Mouse (Mus musculus): ENCODE measurements around the gene Pld5. TPM values are rescaled to one million over a fixed set of nuclear protein-coding genes. Genes with fewer than 3 reads are reported as not detected.

Pld5 gene
- polyA plus RNA-seq, 2 experiments = 0.53 to 0.65 TPM

DNA sequence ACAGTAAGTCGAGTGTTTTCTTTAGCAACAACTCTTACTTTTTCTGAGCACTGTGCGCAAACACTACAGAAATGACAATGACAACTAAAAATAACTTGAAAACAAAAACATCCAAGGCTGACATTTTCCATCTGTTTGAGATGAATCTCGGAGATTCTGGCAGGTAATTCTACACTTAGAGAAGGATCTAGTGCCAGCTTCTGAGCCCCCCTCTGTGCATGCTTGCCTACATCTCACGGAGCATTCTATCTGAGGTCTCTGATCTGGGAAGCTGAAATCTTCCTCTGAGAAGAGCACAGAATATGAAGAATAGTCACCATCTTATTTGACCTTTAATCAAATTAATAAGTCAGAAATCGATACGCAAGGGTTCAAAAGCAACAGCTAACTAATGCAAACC, 240.4 kb downstream of the Pld5 start:
- Histone ChIP-seq H3K36me3 (ENCODE audit: control insufficient read depth, insufficient read depth, low read length) (no peaks in the 10 kb centered on the region), H3K9me3 (ENCODE audit: control insufficient read depth, low read length) (no peaks in the 10 kb centered on the region), H3K4me3 (replicated peaks; ENCODE audit: low read length) (no peak overlapping the region), H3K4me1 (ENCODE audit: control insufficient read depth, insufficient read depth, low read length) (no peaks in the 10 kb centered on the region), H3K27me3 (ENCODE audit: control insufficient read depth, insufficient read depth, low read length) (no peaks in the 10 kb centered on the region), H3K4me2 (replicated peaks; ENCODE audit: low read depth, low read length, severe bottlenecking) (no peak overlapping the region), H3K27ac (replicated peaks; ENCODE audit: low read depth, low read length) (no peak overlapping the region), H3K9ac (ENCODE audit: low read depth, low read length, severe bottlenecking) (no peak overlapping the region)
- 80% methylated on average over 6 of the region's 6 CpGs for WGBS
- no peak for DNase-seq (ENCODE audit: low spot score)
- ATAC-seq (ENCODE audit: low FRiP score, low read depth) = no peak
- TF ChIP-seq POLR2A (IDR thresholded peaks at IDR 0.05; ENCODE audit: borderline replicate concordance, extremely low read depth, insufficient read depth, insufficient read length) = no peak

DNA sequence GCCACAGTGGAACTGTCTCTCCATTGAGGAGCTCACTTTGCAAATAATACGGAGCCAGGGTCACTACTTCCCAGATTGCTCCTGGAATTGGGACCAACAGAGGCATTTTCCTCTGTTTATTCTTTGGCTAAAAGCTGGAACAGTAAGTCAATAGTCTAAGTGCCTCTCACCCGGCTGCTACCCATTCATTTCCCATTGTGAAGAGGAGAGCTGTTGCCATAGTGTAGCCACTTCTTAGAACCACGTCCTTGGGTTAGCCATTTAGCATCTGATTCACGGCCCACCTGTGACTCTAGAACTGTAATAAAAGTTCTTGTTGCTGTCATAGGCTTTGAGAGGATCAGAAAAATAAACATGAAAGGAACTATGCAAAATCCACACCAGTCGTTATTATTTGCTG, 241.4 kb downstream of the Pld5 start:
- Histone ChIP-seq H3K4me3 (replicated peaks; ENCODE audit: low read length) (no peak overlapping the region), H3K4me1 (ENCODE audit: control insufficient read depth, insufficient read depth, low read length) (no peaks in the 10 kb centered on the region), H3K36me3 (ENCODE audit: control insufficient read depth, insufficient read depth, low read length) (no peaks in the 10 kb centered on the region), H3K27ac (replicated peaks; ENCODE audit: low read depth, low read length) (no peak overlapping the region), H3K4me2 (replicated peaks; ENCODE audit: low read depth, low read length, severe bottlenecking) (no peak overlapping the region), H3K9me3 (ENCODE audit: control insufficient read depth, low read length) (no peaks in the 10 kb centered on the region), H3K27me3 (ENCODE audit: control insufficient read depth, insufficient read depth, low read length) (no peaks in the 10 kb centered on the region), H3K9ac (ENCODE audit: low read depth, low read length, severe bottlenecking) (no peak overlapping the region)
- 80% methylated on average over 5 of the region's 5 CpGs for WGBS
- DNase-seq (ENCODE audit: low spot score) (no peak), ATAC-seq (ENCODE audit: low FRiP score, low read depth) (no peak)
- TF ChIP-seq POLR2A (IDR thresholded peaks at IDR 0.05; ENCODE audit: borderline replicate concordance, extremely low read depth, insufficient read depth, insufficient read length) = no peak

DNA sequence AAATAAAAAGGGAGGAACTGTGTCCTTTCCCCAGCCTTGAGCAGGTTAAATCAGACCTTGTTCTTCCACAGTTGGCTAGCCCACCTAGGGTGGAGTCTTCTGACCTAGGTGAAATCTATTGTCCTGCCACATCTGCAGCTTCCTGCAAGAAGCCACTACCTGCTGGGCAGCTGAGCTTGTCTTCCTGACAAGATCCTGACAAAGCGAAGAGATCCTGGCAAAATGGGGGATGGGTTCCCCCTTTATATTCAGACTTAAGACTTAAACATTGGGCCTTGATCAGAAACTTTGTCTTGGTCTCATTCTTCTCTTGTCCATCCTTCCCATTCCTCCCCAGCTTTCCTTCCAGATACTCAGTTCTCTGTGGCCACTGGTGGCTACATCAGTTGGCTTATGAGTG, 246.0 kb downstream of the Pld5 start:
- no peak overlapping the region for H3K4me3 ChIP-seq (replicated peaks; ENCODE audit: low read length)
- ATAC-seq (ENCODE audit: low FRiP score, low read depth) (no peak), DNase-seq (ENCODE audit: low spot score) (no peak)
- 86% methylated on average over 1 of the region's 1 CpGs for WGBS
- no peak overlapping the region for H3K4me2 ChIP-seq (replicated peaks; ENCODE audit: low read depth, low read length, severe bottlenecking)
- no peak overlapping the region for H3K9ac ChIP-seq (ENCODE audit: low read depth, low read length, severe bottlenecking)
- no peak overlapping the region for H3K27ac ChIP-seq (replicated peaks; ENCODE audit: low read depth, low read length)
- H3K9me3 ChIP-seq (ENCODE audit: control insufficient read depth, low read length) = no peaks in the 10 kb centered on the region
- no peaks in the 10 kb centered on the region for H3K27me3 ChIP-seq (ENCODE audit: control insufficient read depth, insufficient read depth, low read length)
- TF ChIP-seq POLR2A (IDR thresholded peaks at IDR 0.05; ENCODE audit: borderline replicate concordance, extremely low read depth, insufficient read depth, insufficient read length) = no peak
- no peaks in the 10 kb centered on the region for H3K36me3 ChIP-seq (ENCODE audit: control insufficient read depth, insufficient read depth, low read length)
- H3K4me1 ChIP-seq (ENCODE audit: control insufficient read depth, insufficient read depth, low read length) = no peaks in the 10 kb centered on the region

DNA sequence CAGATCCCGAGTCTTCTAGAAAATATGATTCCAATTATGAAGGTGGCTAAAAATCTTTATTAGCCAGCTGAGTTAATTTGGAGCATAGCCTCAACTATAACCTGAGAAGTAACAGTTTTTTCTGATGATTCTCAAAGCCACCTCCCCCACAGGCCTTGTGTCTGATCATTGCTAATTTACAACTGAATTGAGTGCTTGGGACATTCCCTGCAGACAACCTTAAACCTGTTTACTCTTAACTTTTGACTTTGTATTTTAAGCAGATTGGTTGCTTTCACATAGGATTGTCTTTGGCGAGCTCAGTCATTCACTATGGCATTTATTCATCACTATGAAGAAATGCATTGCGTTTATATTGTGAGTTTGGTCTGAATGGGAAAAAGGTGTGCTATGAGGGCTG, 246.7 kb downstream of the Pld5 start:
- Histone ChIP-seq H3K4me1 (ENCODE audit: control insufficient read depth, insufficient read depth, low read length) (no peaks in the 10 kb centered on the region), H3K9ac (ENCODE audit: low read depth, low read length, severe bottlenecking) (no peak overlapping the region), H3K27me3 (ENCODE audit: control insufficient read depth, insufficient read depth, low read length) (no peaks in the 10 kb centered on the region), H3K27ac (replicated peaks; ENCODE audit: low read depth, low read length) (no peak overlapping the region), H3K9me3 (ENCODE audit: control insufficient read depth, low read length) (no peaks in the 10 kb centered on the region), H3K36me3 (ENCODE audit: control insufficient read depth, insufficient read depth, low read length) (no peaks in the 10 kb centered on the region), H3K4me3 (replicated peaks; ENCODE audit: low read length) (no peak overlapping the region), H3K4me2 (replicated peaks; ENCODE audit: low read depth, low read length, severe bottlenecking) (no peak overlapping the region)
- DNase-seq (ENCODE audit: low spot score) = no peak
- WGBS = 55% methylated on average over 3 of the region's 3 CpGs
- ATAC-seq (ENCODE audit: low FRiP score, low read depth) = no peak
- no peak for TF ChIP-seq POLR2A (IDR thresholded peaks at IDR 0.05; ENCODE audit: borderline replicate concordance, extremely low read depth, insufficient read depth, insufficient read length)

DNA sequence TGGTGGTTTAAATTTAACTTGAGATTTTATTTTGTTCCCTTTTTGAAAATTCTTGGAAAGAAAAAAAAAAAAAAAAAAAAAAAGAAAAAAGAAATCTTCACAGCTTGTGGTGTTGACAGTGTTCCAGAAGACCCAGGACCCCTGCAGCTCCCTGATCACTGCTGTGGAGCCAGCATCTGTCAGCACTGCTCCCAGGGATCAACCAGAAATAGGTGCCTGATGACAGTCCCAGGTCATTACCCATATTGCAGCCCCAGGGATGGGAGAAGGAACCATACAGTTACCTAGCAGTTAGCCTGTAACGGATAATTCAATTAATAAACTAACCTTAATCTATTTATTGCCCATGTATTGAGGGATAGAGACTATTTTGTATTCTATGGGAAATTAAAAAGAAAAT, 250.6 kb downstream of the Pld5 start:
- H3K36me3 ChIP-seq (ENCODE audit: control insufficient read depth, insufficient read depth, low read length) = no peaks in the 10 kb centered on the region
- no peak overlapping the region for H3K4me2 ChIP-seq (replicated peaks; ENCODE audit: low read depth, low read length, severe bottlenecking)
- 49% methylated on average over 1 of the region's 1 CpGs for WGBS
- no peak overlapping the region for H3K4me3 ChIP-seq (replicated peaks; ENCODE audit: low read length)
- no peaks in the 10 kb centered on the region for H3K9me3 ChIP-seq (ENCODE audit: control insufficient read depth, low read length)
- no peak overlapping the region for H3K9ac ChIP-seq (ENCODE audit: low read depth, low read length, severe bottlenecking)
- DNase-seq (ENCODE audit: low spot score) (no peak), ATAC-seq (ENCODE audit: low FRiP score, low read depth) (no peak)
- no peaks in the 10 kb centered on the region for H3K4me1 ChIP-seq (ENCODE audit: control insufficient read depth, insufficient read depth, low read length)
- no peak for TF ChIP-seq POLR2A (IDR thresholded peaks at IDR 0.05; ENCODE audit: borderline replicate concordance, extremely low read depth, insufficient read depth, insufficient read length)
- no peak overlapping the region for H3K27ac ChIP-seq (replicated peaks; ENCODE audit: low read depth, low read length)
- H3K27me3 ChIP-seq (ENCODE audit: control insufficient read depth, insufficient read depth, low read length) = no peaks in the 10 kb centered on the region

DNA sequence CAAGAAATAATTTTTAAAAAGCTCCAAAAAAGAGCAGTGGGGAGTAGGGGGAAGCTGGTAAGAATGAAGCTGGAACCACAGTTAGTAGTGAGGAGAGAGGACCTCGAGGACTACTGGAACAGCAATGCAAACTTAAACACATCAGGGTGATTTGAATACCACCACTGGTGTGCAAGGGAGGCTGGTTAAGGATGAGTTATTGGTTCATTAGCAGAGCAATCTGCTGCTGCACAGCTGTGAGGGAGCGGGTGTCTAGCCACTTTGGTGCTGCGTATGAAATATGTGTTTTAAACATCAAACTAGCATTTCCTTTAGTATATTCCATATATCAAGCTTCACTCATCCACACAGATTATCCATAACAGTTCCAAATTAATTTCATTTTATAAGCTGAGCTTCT, 256.6 kb downstream of the Pld5 start:
- Histone ChIP-seq H3K4me1 (ENCODE audit: control insufficient read depth, insufficient read depth, low read length) (no peaks in the 10 kb centered on the region), H3K4me3 (replicated peaks; ENCODE audit: low read length) (no peak overlapping the region), H3K4me2 (replicated peaks; ENCODE audit: low read depth, low read length, severe bottlenecking) (no peak overlapping the region), H3K27ac (replicated peaks; ENCODE audit: low read depth, low read length) (no peak overlapping the region), H3K9me3 (ENCODE audit: control insufficient read depth, low read length) (no peaks in the 10 kb centered on the region), H3K36me3 (ENCODE audit: control insufficient read depth, insufficient read depth, low read length) (no peaks in the 10 kb centered on the region), H3K9ac (ENCODE audit: low read depth, low read length, severe bottlenecking) (no peak overlapping the region), H3K27me3 (ENCODE audit: control insufficient read depth, insufficient read depth, low read length) (no peaks in the 10 kb centered on the region)
- DNase-seq (ENCODE audit: low spot score) (no peak), ATAC-seq (ENCODE audit: low FRiP score, low read depth) (no peak)
- WGBS = 83% methylated on average over 3 of the region's 3 CpGs
- no peak for TF ChIP-seq POLR2A (IDR thresholded peaks at IDR 0.05; ENCODE audit: borderline replicate concordance, extremely low read depth, insufficient read depth, insufficient read length)

All from limb, embryonic 14.5 days (tissue).